In genomic region chr2:145787486-145787885, GRCm38 (mm10) we compare ENCODE assay signal across 8 mouse cellular contexts.
A peak's percentile ranks its signal among the peaks of the same experiment; 100 is the strongest.
DNase-seq lines count a peak whose midpoint lies in the region; ATAC-seq and TF ChIP-seq lines count a peak whose summit lies in the region.
"Had no signal": no experiment of that assay in that cellular context is flagged by ENCODE, and none has a peak within 500 bp of the region (broad histone marks: within the 10 kb centered on the region; RNA-seq: fewer than 3 reads in every experiment).

No protein-coding gene starts in this region.

- peak overlapping the region; percentile 68 for H3K4me2 ChIP-seq in lung, embryonic 16.5 days (ENCODE audit: low read depth, low read length)
- peak overlapping the region; percentile 70 for H3K4me2 ChIP-seq in intestine, embryonic 16.5 days (ENCODE audit: low read depth, low read length)
- H3K4me2 ChIP-seq in stomach, postnatal 0 days (replicated peaks; ENCODE audit: low read depth): peak overlapping the region; percentile 55

- no peak for TF ChIP-seq CTCF in stomach, postnatal 0 days (IDR thresholded peaks at IDR 0.05; ENCODE audit: low read depth)

- no peaks in the 10 kb centered on the region for H3K36me3 ChIP-seq in lung, embryonic 16.5 days (ENCODE audit: control insufficient read depth, insufficient read depth, low read length)
- H3K36me3 ChIP-seq in intestine, embryonic 16.5 days (ENCODE audit: control insufficient read depth, insufficient read depth, low read length): no peaks in the 10 kb centered on the region
- H3K36me3 ChIP-seq in stomach, postnatal 0 days (ENCODE audit: control insufficient read depth, insufficient read depth, low read length): peaks cover 4% of the 10 kb centered on the region; the same call in 1 of the 2 replicates

- no peak for ATAC-seq in lung, embryonic 16.5 days (ENCODE audit: low read depth)
- peak; percentile 83 for ATAC-seq in intestine, embryonic 16.5 days
- peak; percentile 92 for ATAC-seq in stomach, postnatal 0 days (ENCODE audit: low FRiP score, low TSS enrichment)

- no peak for TF ChIP-seq EP300 in stomach, postnatal 0 days (optimal IDR thresholded peaks at IDR 0.05)

- peak overlapping the region; percentile 33 for H3K27ac ChIP-seq in lung, embryonic 16.5 days (ENCODE audit: low read length)
- peak overlapping the region; percentile 42 for H3K27ac ChIP-seq in intestine, embryonic 16.5 days (ENCODE audit: low read length)
- H3K27ac ChIP-seq in stomach, postnatal 0 days (replicated peaks): peak overlapping the region; percentile 35

- no peaks in the 10 kb centered on the region for H3K27me3 ChIP-seq in lung, embryonic 16.5 days (ENCODE audit: control insufficient read depth, insufficient read depth, low read depth, low read length)
- H3K27me3 ChIP-seq in intestine, embryonic 16.5 days (replicated peaks; ENCODE audit: control insufficient read depth, insufficient read depth, low read length): no peaks in the 10 kb centered on the region
- H3K27me3 ChIP-seq in stomach, postnatal 0 days (ENCODE audit: control insufficient read depth, insufficient read depth, low read length): no peaks in the 10 kb centered on the region

- H3K4me3 ChIP-seq in lung, embryonic 16.5 days (ENCODE audit: low read length): peak overlapping the region; percentile 19; the same call in 1 of the 2 replicates
- peak overlapping the region; percentile 11; the same call in 1 of the 2 replicates for H3K4me3 ChIP-seq in intestine, embryonic 16.5 days (ENCODE audit: low read length)
- H3K4me3 ChIP-seq in stomach, postnatal 0 days (ENCODE audit: low read depth, low read length): no peak overlapping the region

- peaks cover 36% of the 10 kb centered on the region for H3K4me1 ChIP-seq in lung, embryonic 16.5 days (replicated peaks; ENCODE audit: control insufficient read depth, insufficient read depth, low read length)
- H3K4me1 ChIP-seq in intestine, embryonic 16.5 days (ENCODE audit: control insufficient read depth, insufficient read depth, low read length): peaks cover 23% of the 10 kb centered on the region
- peaks cover 6% of the 10 kb centered on the region for H3K4me1 ChIP-seq in stomach, postnatal 0 days (replicated peaks; ENCODE audit: control insufficient read depth, insufficient read depth)

- 39% methylated on average over 7 of the region's 7 CpGs for WGBS in lung, embryonic 16.5 days
- WGBS in intestine, embryonic 16.5 days: 46% methylated on average over 7 of the region's 7 CpGs
- WGBS in stomach, postnatal 0 days: 41% methylated on average over 7 of the region's 7 CpGs

- DNase-seq in lung, postnatal 14 days: no peak
- peak; percentile 13 to 59 for DNase-seq in kidney, postnatal 4 days
- peak; percentile 44 for DNase-seq in stomach, postnatal 0 days (ENCODE audit: low spot score)
- DNase-seq in right cerebral cortex, adult 18-20 months: no peak
- DNase-seq in layer of hippocampus, adult 9-10 months (ENCODE audit: low spot score): no peak
- DNase-seq: right cerebral cortex, postnatal 4 days had no signal

- H3K9ac ChIP-seq in lung, embryonic 16.5 days (ENCODE audit: low read length): no peak overlapping the region; the same call in 1 of the 2 replicates
- H3K9ac ChIP-seq in intestine, embryonic 16.5 days (ENCODE audit: low read depth, low read length): no peak overlapping the region
- H3K9ac ChIP-seq in stomach, postnatal 0 days (ENCODE audit: low read length): no peak overlapping the region

- H3K9me3 ChIP-seq in lung, embryonic 16.5 days (ENCODE audit: control insufficient read depth, low read length): no peaks in the 10 kb centered on the region
- no peaks in the 10 kb centered on the region for H3K9me3 ChIP-seq in intestine, embryonic 16.5 days (ENCODE audit: control insufficient read depth, low read length)
- no peaks in the 10 kb centered on the region for H3K9me3 ChIP-seq in stomach, postnatal 0 days (ENCODE audit: control insufficient read depth, low read length)

Comparison
In these comparisons a context has a peak if more than half of its experiments do, and no peak if none do; other contexts are left out.
1. DNase-seq: peak in kidney, postnatal 4 days (2 of 2) and stomach, postnatal 0 days (single experiment); none in lung, postnatal 14 days (single experiment), right cerebral cortex, adult 18-20 months (single experiment) and layer of hippocampus, adult 9-10 months (single experiment).
2. Peak in every context shown above with its lines, with median percentiles within 50 percentile points of each other: H3K27ac ChIP-seq and H3K4me2 ChIP-seq.